Comparison of ENCODE assay signal across 8 mouse cellular contexts in the genomic region with DNA sequence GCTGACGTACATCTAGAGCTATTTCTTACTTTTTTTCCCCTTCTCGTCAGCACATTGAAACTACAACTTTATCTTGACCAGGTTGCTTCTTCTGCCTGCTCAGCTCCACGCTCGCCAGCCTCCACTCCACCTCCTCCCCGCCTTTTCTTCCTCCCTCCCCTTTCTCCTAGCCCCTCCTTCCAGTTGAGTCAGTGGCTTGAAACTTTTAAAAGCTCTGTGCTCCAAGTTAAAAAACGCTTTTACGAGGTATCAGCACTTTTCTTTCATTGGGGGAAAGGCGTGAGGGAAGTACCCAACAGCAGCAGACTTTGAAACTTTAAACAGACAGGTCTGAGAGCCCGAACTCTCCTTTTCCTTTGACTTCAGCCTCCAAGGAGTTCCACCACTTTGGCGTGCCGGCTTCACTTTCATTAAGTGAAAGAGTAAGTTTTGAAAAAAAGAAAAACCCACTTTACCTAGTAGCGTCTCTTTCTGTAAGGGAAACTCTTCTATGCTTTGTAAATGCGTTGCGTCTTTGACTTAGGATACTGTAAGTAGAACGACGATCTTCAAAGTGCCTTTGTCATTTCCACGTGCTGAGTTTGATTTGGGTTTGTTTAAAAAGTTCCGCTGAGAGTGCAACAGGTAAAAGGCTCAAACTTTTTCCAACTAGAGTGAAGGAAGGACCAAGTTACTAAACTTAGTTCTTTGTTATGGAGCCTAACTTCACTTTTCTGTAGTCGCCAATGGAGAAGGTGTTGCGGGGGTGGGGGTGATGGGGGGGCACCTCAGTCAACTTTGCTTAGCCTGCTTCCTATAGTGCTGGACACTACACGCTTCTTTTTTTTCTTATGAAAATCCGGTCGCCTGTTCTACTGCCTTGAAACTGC. TPM values are rescaled to one million over a fixed set of nuclear protein-coding genes. Genes with fewer than 3 reads are reported as not detected.
DNase-seq lines count a peak whose midpoint lies in the region; ATAC-seq lines count a peak whose summit lies in the region.

A gene (plus strand): TSS at position 234 of the 869 bp plus-strand sequence.

- no peaks in the 10 kb centered on the region for H3K9me3 ChIP-seq in neural tube, embryonic 15.5 days (replicated peaks)

- no peaks in the 10 kb centered on the region for H3K36me3 ChIP-seq in neural tube, embryonic 15.5 days

- peaks cover 15% of the 10 kb centered on the region for H3K27me3 ChIP-seq in neural tube, embryonic 15.5 days (replicated peaks)

- H3K4me1 ChIP-seq in neural tube, embryonic 15.5 days, result peaks cover 29% of the 10 kb centered on the region

- under 1% methylated on average over 23 of the region's 23 CpGs for WGBS in neural tube, embryonic 15.5 days

- peak within 1 kb of the TSS; percentile 55 for H3K4me3 ChIP-seq in neural tube, embryonic 15.5 days (replicated peaks)

- intact Hi-C loops in heart, postnatal 10 days (cut with DNase I), result loop anchor here (5.0 kb wide), 4 partner anchors 90 to 540 kb away; no protein-coding TSS in a partner anchor

- H3K4me2 ChIP-seq in neural tube, embryonic 15.5 days, result peak within 1 kb of the TSS; percentile 90

- DNase-seq in CD4-positive helper T cell, adult 2 months (ENCODE audit: low read depth, low spot score), result peak; percentile 5
- DNase-seq in adrenal gland, adult 2 months, result peak; percentile 85
- DNase-seq in fibroblast of lung, adult 2 months (ENCODE audit: low read depth), result peak; percentile 58
- DNase-seq in heart, postnatal 10 days, result peak; percentile 80 to 83
- DNase-seq in kidney, postnatal 25 days, result peak; percentile 65 to 80
- peak; percentile 71 to 73 for DNase-seq in lung, adult 18-20 months
- no peak for DNase-seq in right cerebral cortex, adult 2 months (ENCODE audit: low spot score in 2 of 2)

- H3K27ac ChIP-seq in neural tube, embryonic 15.5 days (replicated peaks), result peak within 1 kb of the TSS; percentile 77

- no peak; the same call in 1 of the 2 replicates for ATAC-seq in neural tube, embryonic 15.5 days (ENCODE audit: low FRiP score)

- H3K9ac ChIP-seq in neural tube, embryonic 15.5 days (replicated peaks), result peak within 1 kb of the TSS; percentile 57

RNA-seq across cellular contexts. Expression of the gene that starts here (rescaled TPM):
- total RNA-seq in adrenal gland, adult 2 months (2021), result 100 to 1,000 TPM; 164 to 450 TPM
- polyA plus RNA-seq in adrenal gland, adult 2 months (2012; rRNA removed), result 15.2 and 26.8 TPM in 2 replicates
- 100 to 1,000 TPM; 368 to 724 TPM for total RNA-seq in heart, postnatal 10 days (2021)
- 75.2 and 80.3 TPM in 2 replicates for polyA plus RNA-seq in neural tube, embryonic 15.5 days (2015; fragmentation: Nextera tagmentation; extraction: Ambion mirVana)

Comparison
In these comparisons a context has a peak if more than half of its experiments do, and no peak if none do; other contexts are left out.
1. DNase-seq: peak in CD4-positive helper T cell, adult 2 months (single experiment), adrenal gland, adult 2 months (single experiment), fibroblast of lung, adult 2 months (single experiment), heart, postnatal 10 days (2 of 2), kidney, postnatal 25 days (2 of 2) and lung, adult 18-20 months (2 of 2); none in right cerebral cortex, adult 2 months (0 of 2).